Mouse (Mus musculus): ENCODE data around the gene Psmb11.

DNA sequence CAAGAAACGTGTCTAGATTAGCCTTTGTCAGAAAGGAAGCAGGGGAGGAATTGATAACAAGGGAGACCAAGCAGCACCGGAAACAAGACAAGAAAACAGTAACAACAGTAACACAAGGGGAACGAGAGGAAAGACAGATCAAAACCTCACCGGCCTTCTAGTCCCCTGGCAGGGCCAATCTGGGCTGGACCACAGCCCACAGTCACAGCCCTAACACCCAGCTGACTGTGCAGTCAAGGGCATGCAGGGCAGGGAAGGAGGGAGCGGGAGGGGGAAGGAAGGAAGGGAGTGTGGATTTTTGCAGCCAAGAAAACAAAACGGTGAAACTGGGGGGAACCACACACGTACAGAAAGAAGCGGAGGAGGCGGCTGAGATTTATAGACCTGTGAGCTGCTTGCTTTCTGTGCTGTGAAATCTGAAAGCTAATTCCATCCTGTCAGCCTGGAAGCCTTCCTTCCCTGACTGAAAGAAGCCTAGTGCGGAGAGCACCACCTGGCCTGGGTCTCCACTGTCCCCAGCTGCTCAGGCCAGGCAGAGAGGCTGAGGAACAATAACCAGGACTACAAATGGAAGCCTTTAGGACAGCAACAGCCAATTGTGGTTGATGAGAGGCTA is 28.8 kb upstream of the Psmb11 start:
- TF ChIP-seq CTCF (IDR thresholded peaks at IDR 0.05; ENCODE audit: borderline replicate concordance, control insufficient read depth, extremely low read depth, insufficient read depth, low read length, poor library complexity): no peak
- no peak for TF ChIP-seq POLR2A (IDR thresholded peaks at IDR 0.05; ENCODE audit: control insufficient read depth, extremely low read depth, insufficient read depth, low read length, poor library complexity)
